Mouse (Mus musculus) natural killer cell, adult 2 months (primary cell): ENCODE data around the gene Rnasek.

Experiments
- DNase-seq, 2 experiments: peaks; one replicate each; pipeline ENCODE4 v3.0.0; 2022; ENCODE audit warnings: low spot score in 2 of 2

Rnasek gene

GRCm38 (mm10) chr11:70239541-70240279, at the start of gene Rnasek, which contains the start of gene Gm21988:
Gene Rnasek (minus strand): TSS chr11:70239842.
Gene Gm21988 (minus strand): TSS chr11:70239830.
- DNase-seq = peak; percentile 83 to 86

DNA sequence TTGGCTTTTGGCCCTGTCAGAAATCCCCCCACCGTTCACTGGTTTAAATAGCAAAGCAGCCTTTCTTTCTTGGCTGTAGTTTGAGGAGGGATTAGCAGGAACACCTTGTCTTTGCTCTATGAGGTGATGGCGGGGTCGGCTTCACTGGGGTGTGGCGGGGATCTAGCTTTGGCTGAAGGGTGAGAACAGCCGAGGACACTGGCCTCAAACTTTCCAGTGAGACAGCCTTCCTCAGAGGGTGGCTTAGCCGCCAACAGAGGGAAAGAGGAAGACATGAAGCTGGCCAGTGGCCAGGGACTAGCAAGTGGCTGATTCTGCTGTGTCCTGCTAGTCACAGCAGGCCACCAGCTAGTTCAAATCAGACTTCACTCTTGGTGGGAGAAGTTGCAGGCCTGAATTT, 49.6 kb upstream of the Rnasek start:
- no peak for DNase-seq

GRCm38 (mm10) chr11:70288102-70288501, 48.5 kb upstream of the Rnasek start:
- DNase-seq = no peak

GRCm38 (mm10) chr11:70285686-70286085, 46.0 kb upstream of the Rnasek start:
- DNase-seq = no peak

DNA sequence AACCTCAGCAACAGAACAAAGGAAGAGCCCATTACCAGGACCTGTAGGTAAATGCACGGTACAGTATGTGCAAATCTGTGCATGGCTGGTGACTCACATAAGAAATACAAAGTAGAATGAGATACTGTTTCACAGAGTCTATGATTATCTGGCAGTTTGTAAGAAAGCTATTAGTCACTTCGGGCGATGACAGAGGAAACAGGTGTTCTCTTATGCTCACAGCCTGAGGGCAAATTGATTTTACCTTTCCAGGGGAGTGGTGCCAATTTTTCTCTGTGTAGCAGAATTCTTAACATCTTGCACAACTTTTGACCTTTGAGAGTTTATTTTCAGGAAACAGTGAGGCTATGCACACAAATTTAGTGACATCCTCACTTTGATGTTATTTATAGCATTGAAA, 45.1 kb upstream of the Rnasek start:
- DNase-seq = no peak

- DNase-seq = no peak
Observed at GRCm38 (mm10) chr11:70283666-70284065, 44.0 kb upstream of the Rnasek start.

GRCm38 (mm10) chr11:70280441-70280840, 40.8 kb upstream of the Rnasek start:
- peak; percentile 12 to 20 for DNase-seq

GRCm38 (mm10) chr11:70278961-70279360, 39.3 kb upstream of the Rnasek start:
- no peak for DNase-seq

GRCm38 (mm10) chr11:70271641-70272040, 32.0 kb upstream of the Rnasek start:
- no peak for DNase-seq

DNA sequence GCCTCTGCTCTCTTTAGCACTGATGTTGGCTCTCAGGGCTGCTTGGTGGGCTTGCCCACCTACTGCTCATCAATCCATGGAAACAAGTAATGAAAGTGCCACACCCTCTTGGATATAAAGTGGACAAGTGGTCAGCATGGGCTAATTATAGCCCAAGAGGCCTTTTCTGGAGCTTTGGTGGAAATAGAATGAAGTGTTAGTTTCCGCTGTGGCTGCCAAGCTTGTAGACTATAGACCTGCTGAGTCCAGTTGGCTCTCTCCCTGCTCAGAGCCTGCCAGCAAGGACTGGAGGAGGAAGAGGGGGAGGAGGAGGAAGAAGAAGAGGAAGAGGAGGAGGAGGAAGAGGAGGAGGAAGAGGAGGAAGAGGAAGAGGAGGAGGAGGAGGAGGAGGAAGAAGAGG, 26.8 kb upstream of the Rnasek start:
- no peak for DNase-seq

GRCm38 (mm10) chr11:70265819-70266218, 26.2 kb upstream of the Rnasek start:
- no peak for DNase-seq

DNA sequence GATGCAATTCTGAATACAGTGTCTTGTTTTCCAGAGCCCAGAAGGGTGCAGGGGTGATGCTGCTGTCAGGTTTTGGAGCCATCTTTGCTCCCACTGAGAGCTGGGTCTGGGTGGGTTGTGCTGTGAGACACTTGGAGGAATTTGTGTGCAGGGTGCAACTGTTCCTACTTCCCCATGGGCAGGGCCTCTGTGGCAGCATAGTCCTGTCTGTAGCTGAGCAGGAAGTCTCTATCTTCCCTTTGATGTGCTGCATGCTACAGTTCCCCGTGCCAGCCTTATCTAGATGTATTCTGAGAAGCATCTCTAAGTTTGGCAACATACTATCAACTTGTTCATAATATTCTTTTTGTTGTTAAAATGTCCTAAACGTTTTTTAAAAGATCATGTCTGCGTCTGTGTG, 25.6 kb upstream of the Rnasek start:
- no peak for DNase-seq

- no peak for DNase-seq
Observed at GRCm38 (mm10) chr11:70259035-70259434, 19.4 kb upstream of the Rnasek start.

DNA sequence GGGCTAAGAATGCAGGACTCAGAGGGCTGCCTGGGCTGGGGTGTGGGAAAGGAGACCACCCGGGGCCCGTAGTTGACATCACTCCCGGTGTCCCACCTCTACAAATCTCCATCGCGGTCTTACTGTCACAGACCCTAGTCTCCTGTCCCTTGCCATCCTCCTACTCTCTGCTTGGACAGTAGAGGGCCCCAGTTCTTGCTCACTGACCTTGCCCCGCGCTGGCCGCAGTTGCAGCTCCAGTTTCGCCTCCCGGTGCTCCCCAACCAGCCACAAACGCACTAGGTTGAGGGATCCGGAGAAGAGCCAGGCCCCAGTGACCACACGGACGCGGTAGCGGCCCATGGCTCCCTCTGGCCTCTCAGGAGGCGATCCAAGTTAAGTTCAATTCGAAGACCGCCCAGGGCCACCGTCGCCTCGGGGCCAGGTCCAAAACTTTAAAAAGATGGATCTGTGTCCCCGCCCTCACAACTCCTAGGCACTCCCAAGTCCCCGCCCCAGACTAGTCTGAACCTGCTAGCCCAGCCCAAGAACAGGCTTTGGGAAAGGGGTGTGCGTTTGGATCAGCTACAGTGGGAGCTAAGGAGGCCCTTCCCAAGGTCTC, 15.4 kb upstream of the Rnasek start, which contains the start of gene Alox12:
Gene Alox12 (minus strand): TSS at position 423 of the 601 bp plus-strand sequence.
- DNase-seq = no peak

DNA sequence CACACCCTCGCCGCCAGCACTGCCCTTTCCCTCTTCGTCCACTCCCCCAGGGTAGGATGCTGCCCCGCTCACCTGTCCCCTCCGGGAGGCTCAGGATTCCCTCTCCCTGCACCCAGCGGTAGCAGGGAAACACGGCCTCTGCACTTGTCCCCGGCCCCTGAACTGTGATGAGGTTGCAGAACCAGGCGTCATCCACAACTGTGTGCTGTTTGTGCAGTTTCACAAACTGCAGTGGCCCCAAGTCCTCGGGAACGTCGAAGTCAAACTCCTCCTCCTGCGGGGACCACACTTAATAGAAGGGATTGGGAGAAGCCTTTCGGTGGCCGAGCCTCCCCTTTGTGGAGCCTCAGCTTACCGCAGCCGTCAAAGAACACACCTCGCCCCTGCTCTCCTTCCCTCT, 14.7 kb upstream of the Rnasek start:
- DNase-seq = no peak

DNA sequence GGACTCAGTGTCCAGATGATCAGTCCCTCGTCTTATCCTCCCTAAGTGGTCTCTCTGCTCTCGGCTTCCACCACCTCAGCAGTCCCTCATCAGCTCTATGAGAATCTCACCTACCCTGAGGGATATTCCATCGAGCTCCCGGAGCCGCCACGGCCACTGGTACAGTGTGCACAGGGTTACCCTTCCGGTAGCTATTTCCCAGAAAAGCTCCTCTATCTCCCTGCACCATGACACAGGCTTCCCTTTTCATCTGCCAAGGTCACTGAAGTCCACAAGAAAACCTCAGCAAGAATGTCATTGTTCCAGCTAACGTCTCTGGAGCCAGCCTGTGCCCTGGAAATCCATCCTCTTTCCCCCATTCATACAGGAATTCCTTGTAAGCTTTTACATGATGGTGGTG, 12.2 kb upstream of the Rnasek start:
- no peak for DNase-seq

- no peak for DNase-seq
Observed at GRCm38 (mm10) chr11:70250150-70250549, 10.5 kb upstream of the Rnasek start.

GRCm38 (mm10) chr11:70247136-70247845, 7.6 kb upstream of the Rnasek start:
- peak; percentile 70 to 75 for DNase-seq

DNA sequence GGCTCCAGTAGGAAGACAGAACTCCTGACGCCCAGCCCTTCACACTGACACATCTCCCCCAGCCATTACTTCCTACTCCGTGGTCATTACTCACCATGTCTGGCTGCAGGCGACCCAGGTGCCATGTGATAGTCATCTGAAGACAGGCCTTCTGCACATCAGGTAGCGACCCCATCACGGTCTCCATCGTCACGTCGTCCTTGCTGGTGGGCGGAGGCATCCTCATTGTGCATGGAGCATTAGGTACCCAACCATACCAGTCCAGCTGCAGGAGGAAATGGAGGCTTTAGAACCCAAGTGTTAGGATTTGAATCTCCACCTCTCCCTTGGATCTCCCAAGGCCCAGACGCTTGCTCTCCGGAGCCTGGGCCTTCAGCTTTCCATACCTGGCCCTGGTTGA, 2.9 kb upstream of the Rnasek start:
- no peak for DNase-seq

DNA sequence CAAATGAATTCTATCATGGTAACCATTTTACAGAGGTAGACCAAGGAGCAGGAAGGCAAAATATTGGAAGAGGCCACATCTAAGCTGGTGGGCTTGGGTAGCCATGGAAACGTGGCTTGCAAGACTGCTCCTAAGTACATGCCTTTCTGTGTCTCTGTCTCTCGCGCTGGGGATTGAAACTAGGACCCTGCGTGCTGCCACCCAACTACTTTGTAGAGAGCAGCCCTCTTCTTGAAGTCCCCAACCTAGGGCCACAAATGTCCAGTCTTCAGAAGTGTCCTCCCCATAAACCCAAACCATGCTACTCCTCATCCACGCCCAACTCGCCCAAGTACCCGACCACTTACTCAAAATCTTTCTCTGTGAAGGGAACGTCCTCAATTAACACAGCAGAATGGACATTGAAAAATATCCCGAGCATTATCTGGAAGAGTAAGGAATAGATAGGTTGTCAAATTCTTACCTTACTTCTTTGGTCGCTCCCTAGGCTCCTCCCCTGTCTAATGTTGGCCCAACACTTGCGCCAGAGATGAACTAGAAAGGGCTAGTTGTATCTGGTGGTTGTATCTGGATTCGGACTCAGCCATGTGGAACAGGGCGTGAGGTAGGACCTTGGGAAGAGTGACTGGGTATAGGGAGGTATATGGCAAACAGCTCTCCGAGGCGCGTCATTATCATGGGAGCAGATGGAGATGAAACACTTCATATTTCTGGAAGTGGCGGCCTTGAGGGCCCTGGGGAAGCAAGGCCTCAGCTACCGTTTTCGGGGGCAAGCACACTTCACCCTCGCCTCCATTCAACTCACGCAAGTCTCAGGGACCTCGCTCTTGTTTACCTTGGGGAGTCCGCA, 826 bp downstream of the Rnasek start:
- no peak for DNase-seq

GRCm38 (mm10) chr11:70237457-70238167, 2.0 kb downstream of the Rnasek start, which contains the start of gene 0610010K14Rik:
Gene 0610010K14Rik (minus strand): TSS chr11:70237914.
- peak; percentile 97 to 98 for DNase-seq
